In the genomic region with DNA sequence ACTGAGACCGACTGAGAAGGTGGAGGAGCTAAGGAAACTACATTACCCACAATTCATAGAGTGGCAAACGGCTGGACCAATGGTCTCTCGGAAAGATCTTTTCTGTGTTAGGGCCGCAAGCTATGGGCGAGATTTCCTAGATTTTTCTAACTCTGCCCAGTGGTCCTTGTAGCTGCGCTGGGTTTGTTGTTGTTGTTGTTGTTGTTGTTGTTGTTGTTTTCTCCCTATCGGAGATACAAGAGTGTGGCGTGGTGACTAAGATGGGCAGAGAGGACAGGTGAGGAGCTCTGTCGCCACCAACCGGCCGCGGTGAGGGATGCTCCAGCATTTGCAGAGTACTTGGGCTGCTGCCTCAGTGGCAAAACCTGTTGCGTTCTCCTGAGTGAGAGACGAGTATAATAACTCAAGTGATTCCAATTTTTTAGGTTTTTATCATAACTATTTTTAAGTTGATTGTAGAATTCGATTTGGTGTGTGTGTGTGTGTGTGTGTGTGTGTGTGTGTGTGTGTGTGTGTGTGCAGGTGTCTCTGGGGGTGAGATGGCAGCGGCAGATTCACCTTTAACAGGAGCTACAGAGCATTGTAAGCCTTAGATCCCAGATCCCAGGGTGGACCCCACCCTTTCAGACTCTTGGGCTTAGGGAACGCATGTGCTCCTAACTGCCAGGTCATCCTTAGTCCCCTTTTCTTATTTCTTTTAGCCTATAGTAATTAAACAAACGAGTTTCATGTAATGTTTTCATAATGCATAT, we compare ENCODE assay signal across 8 mouse cellular contexts. TPM values are rescaled to one million over a fixed set of nuclear protein-coding genes. Genes with fewer than 3 reads are reported as not detected.
A peak's percentile ranks its signal among the peaks of the same experiment; 100 is the strongest.
DNase-seq lines count a peak whose midpoint lies in the region; ATAC-seq and TF ChIP-seq lines count a peak whose summit lies in the region.

No protein-coding gene starts in this region.

- no peaks in the 10 kb centered on the region for H3K9me3 ChIP-seq in CH12.LX (replicated peaks; ENCODE audit: low read length)
- H3K9me3 ChIP-seq in forebrain, embryonic 11.5 days (ENCODE audit: control insufficient read depth, low read length), result no peaks in the 10 kb centered on the region
- no peaks in the 10 kb centered on the region for H3K9me3 ChIP-seq in liver, postnatal 0 days (ENCODE audit: low read length)
- H3K9me3 ChIP-seq in neural tube, embryonic 13.5 days, result no peaks in the 10 kb centered on the region

- no peak for TF ChIP-seq EP300 in CH12.LX (IDR thresholded peaks at IDR 0.05; ENCODE audit: low read length)
- TF ChIP-seq EP300 in liver, postnatal 0 days (IDR thresholded peaks at IDR 0.05; ENCODE audit: low read depth), result no peak

- TF ChIP-seq CTCF in CH12.LX (conservative IDR thresholded peaks at IDR 0.05 in 1 of 2, IDR thresholded peaks at IDR 0.05 in 1 of 2; ENCODE audit: low read depth in 2 of 2, low read length in 2 of 2), result peak; percentile 27 to 87; a peak in 3 of 4 replicates
- TF ChIP-seq CTCF in liver, postnatal 0 days (IDR thresholded peaks at IDR 0.05; ENCODE audit: low read depth), result peak; percentile 81

- DNase-seq in CH12.LX (ENCODE audit: extremely low read depth), result peak; percentile 56
- DNase-seq in c-Kit-positive CD71-positive TER-119-negative erythroid progenitor cells, embryonic 14.5 days (ENCODE audit: low read depth), result peak; percentile 62
- peak; percentile 80 for DNase-seq in forebrain, embryonic 11.5 days (ENCODE audit: low spot score)
- peak; percentile 67 to 71 for DNase-seq in heart, postnatal 10 days
- peak; percentile 78 for DNase-seq in layer of hippocampus, adult 11-12 months (ENCODE audit: low spot score)
- peak; percentile 76 for DNase-seq in liver, postnatal 0 days
- DNase-seq in telencephalon, adult 2 months (ENCODE audit: low read depth, low spot score), result peak; percentile 77

- in situ Hi-C loops in CH12.LX (cut with MboI; ENCODE audit: low pct_ligation_motif_present, low pct_unique_long_range_greater_than_20kb, low sequenced_read_pairs), result no loop called here

- intact Hi-C loops in heart, postnatal 10 days (cut with DNase I), result loop anchor here (2.0 to 10.0 kb wide), 3 partner anchors 66 to 604 kb away; a partner anchor contains a TSS

- peak overlapping the region; percentile 95 for H3K4me2 ChIP-seq in CH12.LX (ENCODE audit: insufficient read depth, low read depth, poor library complexity, severe bottlenecking)
- peak overlapping the region; percentile 36; the same call in 1 of the 2 replicates for H3K4me2 ChIP-seq in forebrain, embryonic 11.5 days (ENCODE audit: low read depth, low read length, severe bottlenecking)
- H3K4me2 ChIP-seq in liver, postnatal 0 days (ENCODE audit: low read depth, low read length), result peak overlapping the region; percentile 69
- H3K4me2 ChIP-seq in neural tube, embryonic 13.5 days, result peak overlapping the region; percentile 52

- no peak overlapping the region for H3K27ac ChIP-seq in CH12.LX (ENCODE audit: insufficient read depth, low read depth)
- no peak overlapping the region for H3K27ac ChIP-seq in forebrain, embryonic 11.5 days (ENCODE audit: low read depth, low read length)
- no peak overlapping the region for H3K27ac ChIP-seq in liver, postnatal 0 days (ENCODE audit: low read depth)
- no peak overlapping the region for H3K27ac ChIP-seq in neural tube, embryonic 13.5 days (replicated peaks)

- ATAC-seq in forebrain, embryonic 11.5 days (replicated peaks; ENCODE audit: low FRiP score), result peak; percentile 97
- peak; percentile 97 for ATAC-seq in liver, postnatal 0 days
- ATAC-seq in neural tube, embryonic 13.5 days (ENCODE audit: low read depth), result peak; percentile 96

- no peaks in the 10 kb centered on the region for H3K36me3 ChIP-seq in CH12.LX (replicated peaks in 1 of 2; ENCODE audit: control insufficient read depth in 1 of 2, insufficient read depth in 1 of 2, low read length in 1 of 2)
- H3K36me3 ChIP-seq in forebrain, embryonic 11.5 days (ENCODE audit: control insufficient read depth, insufficient read depth, low read length), result no peaks in the 10 kb centered on the region
- no peaks in the 10 kb centered on the region for H3K36me3 ChIP-seq in liver, postnatal 0 days (replicated peaks; ENCODE audit: insufficient read depth, low read length)
- 0 out of 2 replicates have a peak, but pooled peaks cover 7% of the 10 kb centered on the region for H3K36me3 ChIP-seq in neural tube, embryonic 13.5 days

- no peak for TF ChIP-seq POLR2A in CH12.LX (IDR thresholded peaks at IDR 0.05; ENCODE audit: low read depth, low read length)

- dilution Hi-C loops in CH12.LX (cut with MboI; ENCODE audit: extremely low pct_ligation_motif_present, extremely low pct_unique_long_range_greater_than_20kb, low sequenced_read_pairs), result no loop called here

- no peaks in the 10 kb centered on the region for H3K4me1 ChIP-seq in CH12.LX (ENCODE audit: control insufficient read depth in 1 of 2, insufficient read depth in 2 of 2)
- H3K4me1 ChIP-seq in forebrain, embryonic 11.5 days (replicated peaks; ENCODE audit: control insufficient read depth, insufficient read depth, low read length), result no peaks in the 10 kb centered on the region
- H3K4me1 ChIP-seq in liver, postnatal 0 days (ENCODE audit: insufficient read depth), result no peaks in the 10 kb centered on the region; the same call in 1 of the 2 replicates
- H3K4me1 ChIP-seq in neural tube, embryonic 13.5 days (replicated peaks), result no peaks in the 10 kb centered on the region

- peak overlapping the region; percentile 38; the same call in 1 of the 2 replicates for H3K9ac ChIP-seq in CH12.LX (ENCODE audit: insufficient read depth, low read depth)
- H3K9ac ChIP-seq in forebrain, embryonic 11.5 days (ENCODE audit: low read length), result 0 out of 2 replicates have a peak overlapping the region, but pooled peaks have one; percentile 39
- H3K9ac ChIP-seq in liver, postnatal 0 days (replicated peaks), result no peak overlapping the region
- peak overlapping the region; percentile 54 for H3K9ac ChIP-seq in neural tube, embryonic 13.5 days

- peaks cover 3% of the 10 kb centered on the region for H3K27me3 ChIP-seq in CH12.LX (replicated peaks)
- no peaks in the 10 kb centered on the region for H3K27me3 ChIP-seq in forebrain, embryonic 11.5 days (ENCODE audit: control insufficient read depth, insufficient read depth, low read length)
- no peaks in the 10 kb centered on the region for H3K27me3 ChIP-seq in liver, postnatal 0 days (ENCODE audit: insufficient read depth, low read length)
- H3K27me3 ChIP-seq in neural tube, embryonic 13.5 days, result no peaks in the 10 kb centered on the region

- WGBS in forebrain, embryonic 11.5 days, result 10% methylated on average over 18 of the region's 18 CpGs
- WGBS in liver, postnatal 0 days (ENCODE audit: insufficient replicate concordance), result 9% methylated on average over 18 of the region's 18 CpGs
- 8% methylated on average over 17 of the region's 18 CpGs for WGBS in neural tube, embryonic 13.5 days

- H3K79me2 ChIP-seq in CH12.LX (replicated peaks; ENCODE audit: control insufficient read depth, extremely low read depth, insufficient read depth, poor library complexity, severe bottlenecking), result no peaks in the 10 kb centered on the region

- TF ChIP-seq RAD21 in CH12.LX (IDR thresholded peaks at IDR 0.05; ENCODE audit: low read depth, low read length), result peak; percentile 78

- peak overlapping the region; percentile 52 to 79 (median 78) for H3K4me3 ChIP-seq in CH12.LX (replicated peaks in 1 of 3; ENCODE audit: low read depth in 2 of 3, low read length in 2 of 3, poor library complexity in 1 of 3)
- peak overlapping the region; percentile 46 for H3K4me3 ChIP-seq in forebrain, embryonic 11.5 days (ENCODE audit: low read depth, low read length)
- H3K4me3 ChIP-seq in liver, postnatal 0 days (ENCODE audit: low read depth, low read length), result peak overlapping the region; percentile 54
- H3K4me3 ChIP-seq in neural tube, embryonic 13.5 days, result peak overlapping the region; percentile 51

TF ChIP-seq in CH12.LX, 34 proteins besides CTCF, POLR2A, EP300 and RAD21 (continues in another document):
- peak; percentile 73; the same call in 1 of the 2 replicates for TF ChIP-seq KAT2A (IDR thresholded peaks at IDR 0.05; ENCODE audit: insufficient replicate concordance, low read length)
- TF ChIP-seq MXI1 (IDR thresholded peaks at IDR 0.05; ENCODE audit: low read depth, low read length), result no peak
- peak; percentile 77 for TF ChIP-seq SMC3 (IDR thresholded peaks at IDR 0.05; ENCODE audit: low read depth, low read length)

RNA-seq across cellular contexts. Expression of a gene that starts 17.2 kb away (rescaled TPM):
- total RNA-seq in CH12.LX (2012; rRNA removed) (1.8 and 2.2 TPM in 2 replicates), CH12.LX (2014; rRNA removed) (0.92 and 1.3 TPM in 2 replicates)
- polyA plus RNA-seq in CH12.LX (2012; ENCODE audit: insufficient read length, low read depth), result 0.89 and 1.2 TPM in 2 replicates
- polyA plus RNA-seq in forebrain, embryonic 11.5 days (2014; fragmentation: Nextera tagmentation; extraction: Ambion mirVana), result 2.5 and 3.5 TPM in 2 replicates
- total RNA-seq in heart, postnatal 10 days (2021), result 1 to 10 TPM; 1.7 to 2.3 TPM
- 0.27 and 0.29 TPM in 2 replicates for polyA plus RNA-seq in liver, postnatal 0 days (2015; fragmentation: Nextera tagmentation; extraction: Ambion mirVana)
- polyA plus RNA-seq in neural tube, embryonic 13.5 days (2015; fragmentation: Nextera tagmentation; extraction: Ambion mirVana), result 2.9 and 3.2 TPM in 2 replicates

RNA-seq across cellular contexts. Expression of a gene that starts 21.4 kb away (rescaled TPM):
- total RNA-seq in CH12.LX (2012; rRNA removed) (2.5 and 2.8 TPM in 2 replicates), CH12.LX (2014; rRNA removed) (3.4 and 3.5 TPM in 2 replicates)
- polyA plus RNA-seq in CH12.LX (2012; ENCODE audit: insufficient read length, low read depth), result 1.6 and 1.7 TPM in 2 replicates
- 10.8 and 11.3 TPM in 2 replicates for polyA plus RNA-seq in forebrain, embryonic 11.5 days (2014; fragmentation: Nextera tagmentation; extraction: Ambion mirVana)
- 1 to 10 TPM; 2.1 to 2.6 TPM for total RNA-seq in heart, postnatal 10 days (2021)
- polyA plus RNA-seq in liver, postnatal 0 days (2015; fragmentation: Nextera tagmentation; extraction: Ambion mirVana), result 0.94 and 1.0 TPM in 2 replicates
- polyA plus RNA-seq in neural tube, embryonic 13.5 days (2015; fragmentation: Nextera tagmentation; extraction: Ambion mirVana), result 8.7 and 9.2 TPM in 2 replicates

RNA-seq across cellular contexts. Expression of a gene that starts 51.8 kb away (rescaled TPM):
- total RNA-seq in CH12.LX (2012; rRNA removed), result 3.4 and 5.1 TPM in 2 replicates
- total RNA-seq in CH12.LX (2014; rRNA removed), result 4.3 and 4.4 TPM in 2 replicates
- polyA plus RNA-seq in CH12.LX (2012; ENCODE audit: insufficient read length, low read depth), result 6.4 and 7.0 TPM in 2 replicates
- polyA plus RNA-seq in forebrain, embryonic 11.5 days (2014; fragmentation: Nextera tagmentation; extraction: Ambion mirVana), result 6.2 and 8.1 TPM in 2 replicates
- total RNA-seq in heart, postnatal 10 days (2021), result under 1 TPM; 0.14 to 0.27 TPM
- polyA plus RNA-seq in liver, postnatal 0 days (2015; fragmentation: Nextera tagmentation; extraction: Ambion mirVana), result 0.20 and 0.27 TPM in 2 replicates
- 14.7 and 16.1 TPM in 2 replicates for polyA plus RNA-seq in neural tube, embryonic 13.5 days (2015; fragmentation: Nextera tagmentation; extraction: Ambion mirVana)

RNA-seq across cellular contexts. Expression of a gene that starts 58.8 kb away (rescaled TPM):
- total RNA-seq in CH12.LX (2012; rRNA removed) (not detected in 2 replicates), CH12.LX (2014; rRNA removed) (not detected in 2 replicates)
- polyA plus RNA-seq in CH12.LX (2012; ENCODE audit: insufficient read length, low read depth), result not detected in 2 replicates
- polyA plus RNA-seq in forebrain, embryonic 11.5 days (2014; fragmentation: Nextera tagmentation; extraction: Ambion mirVana), result 0.24 and 0.45 TPM in 2 replicates
- total RNA-seq in heart, postnatal 10 days (2021), result not detected
- polyA plus RNA-seq in liver, postnatal 0 days (2015; fragmentation: Nextera tagmentation; extraction: Ambion mirVana), result 0.12 TPM in 1 of 2 replicates, not detected in the other
- polyA plus RNA-seq in neural tube, embryonic 13.5 days (2015; fragmentation: Nextera tagmentation; extraction: Ambion mirVana), result 0.88 and 1.2 TPM in 2 replicates

Comparison
In these comparisons a context has a peak if more than half of its experiments do, and no peak if none do; other contexts are left out.
1. H3K4me2 ChIP-seq: peak in every context shown above with its lines; median percentile 95 in CH12.LX; 69 in liver, postnatal 0 days; 52 in neural tube, embryonic 13.5 days; 36 in forebrain, embryonic 11.5 days.